Mouse (Mus musculus): ENCODE measurements around the gene Galntl5. TPM values are rescaled to one million over a fixed set of nuclear protein-coding genes. Genes with fewer than 3 reads are reported as not detected.
A peak's percentile ranks its signal among the peaks of the same experiment; 100 is the strongest.

Galntl5 gene
- total and polyA plus RNA-seq, 3 experiments, result not detected

DNA sequence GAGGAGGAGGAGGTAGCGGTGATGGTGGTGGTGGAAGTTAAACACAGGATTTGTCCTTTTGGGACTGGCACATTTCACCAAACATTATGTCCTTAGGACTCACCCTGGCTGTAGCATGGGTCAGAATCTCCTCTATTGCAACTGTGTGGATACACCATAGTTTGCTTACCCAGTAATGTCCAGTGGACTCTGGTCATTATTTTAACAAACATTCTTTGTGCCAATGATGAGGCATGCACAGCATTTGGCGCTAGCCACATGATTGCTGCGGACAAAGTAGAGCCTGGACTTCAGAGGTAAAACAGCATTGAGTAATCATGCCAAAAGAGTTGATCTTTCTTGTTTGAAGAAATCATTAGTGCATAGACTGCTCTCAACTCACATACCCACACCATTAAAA lies 17.3 kb upstream of the Galntl5 start:
- H3K9ac ChIP-seq (ENCODE audit: insufficient read depth, low read depth), result no peak overlapping the region
- no peak for TF ChIP-seq ZKSCAN1 (IDR thresholded peaks at IDR 0.05; ENCODE audit: borderline replicate concordance, low read depth, low read length)
- TF ChIP-seq RAD21 (IDR thresholded peaks at IDR 0.05; ENCODE audit: low read depth, low read length), result no peak
- TF ChIP-seq KAT2A (IDR thresholded peaks at IDR 0.05; ENCODE audit: insufficient replicate concordance, low read length), result no peak
- TF ChIP-seq MXI1 (IDR thresholded peaks at IDR 0.05; ENCODE audit: low read depth, low read length), result no peak
- TF ChIP-seq USF1 (IDR thresholded peaks at IDR 0.05; ENCODE audit: low read depth, low read length), result no peak
- TF ChIP-seq JUN (IDR thresholded peaks at IDR 0.05; ENCODE audit: insufficient read depth, low read depth, low read length), result no peak
- TF ChIP-seq IRF4 (IDR thresholded peaks at IDR 0.05; ENCODE audit: low read depth, low read length), result no peak
- H3K4me3 ChIP-seq (replicated peaks in 1 of 3; ENCODE audit: low read depth in 2 of 3, low read length in 2 of 3, poor library complexity in 1 of 3), result no peak overlapping the region
- no peaks in the 10 kb centered on the region for H3K79me2 ChIP-seq (replicated peaks; ENCODE audit: control insufficient read depth, extremely low read depth, insufficient read depth, poor library complexity, severe bottlenecking)
- no peak overlapping the region for H3K27ac ChIP-seq (ENCODE audit: insufficient read depth, low read depth)
- dilution Hi-C loops (cut with MboI; ENCODE audit: extremely low pct_ligation_motif_present, extremely low pct_unique_long_range_greater_than_20kb, low sequenced_read_pairs), result no loop called here
- H3K27me3 ChIP-seq (replicated peaks), result no peaks in the 10 kb centered on the region
- no peak for DNase-seq (ENCODE audit: extremely low read depth)
- peaks cover 2 to 7% of the 10 kb centered on the region in 2 experiments; a peak in 3 of 4 replicates for H3K4me1 ChIP-seq (ENCODE audit: control insufficient read depth in 1 of 2, insufficient read depth in 2 of 2)
- H3K4me2 ChIP-seq (ENCODE audit: insufficient read depth, low read depth, poor library complexity, severe bottlenecking), result no peak overlapping the region
- no peaks in the 10 kb centered on the region for H3K9me3 ChIP-seq (replicated peaks; ENCODE audit: low read length)
- H3K36me3 ChIP-seq (replicated peaks in 1 of 2; ENCODE audit: control insufficient read depth in 1 of 2, insufficient read depth in 1 of 2, low read length in 1 of 2), result no peaks in the 10 kb centered on the region
- in situ Hi-C loops (cut with MboI; ENCODE audit: low pct_ligation_motif_present, low pct_unique_long_range_greater_than_20kb, low sequenced_read_pairs), result no loop called here

DNA sequence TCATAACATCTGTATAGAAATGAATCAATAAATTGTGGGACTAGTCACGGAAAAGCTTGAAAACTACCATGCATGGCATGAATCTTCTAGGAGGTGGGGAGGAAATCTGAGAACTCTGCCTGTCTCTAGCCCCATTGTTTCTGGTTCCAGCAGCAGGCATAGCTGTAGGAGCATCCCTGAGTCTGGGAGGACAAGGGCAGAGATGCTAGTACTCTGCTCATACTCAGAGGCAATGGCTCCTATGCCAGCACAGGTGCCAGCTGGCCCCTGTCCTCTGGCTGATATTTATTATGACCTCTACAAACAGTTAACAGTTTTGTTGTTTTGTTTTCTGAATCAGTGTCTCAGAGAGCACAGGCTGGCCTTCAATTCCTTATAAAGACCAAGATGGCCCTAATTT lies 16.9 kb upstream of the Galntl5 start:
- Histone ChIP-seq H3K9me3 (replicated peaks; ENCODE audit: low read length) (no peaks in the 10 kb centered on the region), H3K27me3 (replicated peaks) (no peaks in the 10 kb centered on the region), H3K27ac (ENCODE audit: insufficient read depth, low read depth) (no peak overlapping the region), H3K4me1 (ENCODE audit: control insufficient read depth in 1 of 2, insufficient read depth in 2 of 2) (peaks cover 2 to 7% of the 10 kb centered on the region in 2 experiments; a peak in 3 of 4 replicates), H3K4me3 (replicated peaks in 1 of 3; ENCODE audit: low read depth in 2 of 3, low read length in 2 of 3, poor library complexity in 1 of 3) (no peak overlapping the region), H3K79me2 (replicated peaks; ENCODE audit: control insufficient read depth, extremely low read depth, insufficient read depth, poor library complexity, severe bottlenecking) (no peaks in the 10 kb centered on the region), H3K4me2 (ENCODE audit: insufficient read depth, low read depth, poor library complexity, severe bottlenecking) (no peak overlapping the region), H3K36me3 (replicated peaks in 1 of 2; ENCODE audit: control insufficient read depth in 1 of 2, insufficient read depth in 1 of 2, low read length in 1 of 2) (no peaks in the 10 kb centered on the region), H3K9ac (ENCODE audit: insufficient read depth, low read depth) (no peak overlapping the region)
- DNase-seq (ENCODE audit: extremely low read depth), result no peak
- in situ Hi-C loops (cut with MboI; ENCODE audit: low pct_ligation_motif_present, low pct_unique_long_range_greater_than_20kb, low sequenced_read_pairs) (no loop called here), dilution Hi-C loops (cut with MboI; ENCODE audit: extremely low pct_ligation_motif_present, extremely low pct_unique_long_range_greater_than_20kb, low sequenced_read_pairs) (no loop called here)
- TF ChIP-seq MYC (IDR thresholded peaks at IDR 0.05; ENCODE audit: low read depth, low read length), result no peak
- no peak for TF ChIP-seq ZKSCAN1 (IDR thresholded peaks at IDR 0.05; ENCODE audit: borderline replicate concordance, low read depth, low read length)
- no peak for TF ChIP-seq CTCF (conservative IDR thresholded peaks at IDR 0.05 in 1 of 2, IDR thresholded peaks at IDR 0.05 in 1 of 2; ENCODE audit: low read depth in 2 of 2, low read length in 2 of 2)
- TF ChIP-seq MXI1 (IDR thresholded peaks at IDR 0.05; ENCODE audit: low read depth, low read length), result no peak
- no peak for TF ChIP-seq E2F4 (IDR thresholded peaks at IDR 0.05; ENCODE audit: insufficient replicate concordance, low read depth, low read length)
- TF ChIP-seq NRF1 (IDR thresholded peaks at IDR 0.05; ENCODE audit: low read depth, low read length), result no peak

DNA sequence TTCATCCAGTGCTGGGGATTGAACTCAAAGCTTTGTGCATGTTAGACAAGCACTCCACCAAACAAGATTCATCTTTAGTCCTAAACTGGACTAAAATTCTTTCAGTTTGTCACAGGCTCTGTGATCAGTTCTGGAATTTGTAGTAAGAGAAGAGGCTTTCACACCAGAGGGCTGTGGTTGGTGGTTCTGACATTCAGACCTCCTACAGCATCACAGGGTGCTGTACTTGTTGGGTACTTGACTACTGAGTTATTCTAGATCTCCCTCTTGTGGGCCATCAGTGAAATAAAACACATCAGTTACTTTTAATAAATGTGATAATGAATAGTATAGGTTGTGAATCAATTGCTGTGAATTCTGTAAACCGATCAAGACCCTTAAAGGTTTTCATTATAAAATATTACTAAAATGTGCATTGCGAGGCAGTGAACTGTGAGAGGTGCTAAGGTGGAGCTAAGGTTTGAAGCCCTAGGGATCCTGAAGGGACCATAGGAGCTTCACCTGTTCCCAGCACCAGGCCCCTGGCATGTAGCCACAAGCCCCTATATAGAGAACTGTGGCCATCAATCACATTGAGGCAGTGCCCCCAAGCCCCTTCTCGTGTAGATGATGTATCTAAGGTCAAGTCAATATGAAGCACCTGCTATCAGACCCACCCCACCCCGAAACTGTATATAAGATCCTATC lies 16.0 kb upstream of the Galntl5 start:
- in situ Hi-C loops (cut with MboI; ENCODE audit: low pct_ligation_motif_present, low pct_unique_long_range_greater_than_20kb, low sequenced_read_pairs) (loop anchor here (5.0 kb wide), 1 partner anchor 143 kb away; no protein-coding TSS in a partner anchor), dilution Hi-C loops (cut with MboI; ENCODE audit: extremely low pct_ligation_motif_present, extremely low pct_unique_long_range_greater_than_20kb, low sequenced_read_pairs) (no loop called here)
- Histone ChIP-seq H3K27me3 (replicated peaks) (no peaks in the 10 kb centered on the region), H3K27ac (ENCODE audit: insufficient read depth, low read depth) (no peak overlapping the region), H3K4me3 (replicated peaks in 1 of 3; ENCODE audit: low read depth in 2 of 3, low read length in 2 of 3, poor library complexity in 1 of 3) (no peak overlapping the region), H3K9me3 (replicated peaks; ENCODE audit: low read length) (no peaks in the 10 kb centered on the region), H3K4me1 (ENCODE audit: control insufficient read depth in 1 of 2, insufficient read depth in 2 of 2) (peaks cover 2 to 7% of the 10 kb centered on the region in 2 experiments; a peak in 3 of 4 replicates), H3K79me2 (replicated peaks; ENCODE audit: control insufficient read depth, extremely low read depth, insufficient read depth, poor library complexity, severe bottlenecking) (no peaks in the 10 kb centered on the region), H3K36me3 (replicated peaks in 1 of 2; ENCODE audit: control insufficient read depth in 1 of 2, insufficient read depth in 1 of 2, low read length in 1 of 2) (no peaks in the 10 kb centered on the region), H3K4me2 (ENCODE audit: insufficient read depth, low read depth, poor library complexity, severe bottlenecking) (no peak overlapping the region), H3K9ac (ENCODE audit: insufficient read depth, low read depth) (no peak overlapping the region)
- TF ChIP-seq TCF12 (IDR thresholded peaks at IDR 0.05; ENCODE audit: low read depth, low read length), result no peak
- peak in 1 of 2 experiments; percentile 48; a peak in 2 of 4 replicates for TF ChIP-seq CTCF (conservative IDR thresholded peaks at IDR 0.05 in 1 of 2, IDR thresholded peaks at IDR 0.05 in 1 of 2; ENCODE audit: low read depth in 2 of 2, low read length in 2 of 2)
- peak; percentile 47 for TF ChIP-seq RAD21 (IDR thresholded peaks at IDR 0.05; ENCODE audit: low read depth, low read length)
- DNase-seq (ENCODE audit: extremely low read depth), result peak; percentile 19
